8 mouse cellular contexts compared by ENCODE assay signal in the genomic region with DNA sequence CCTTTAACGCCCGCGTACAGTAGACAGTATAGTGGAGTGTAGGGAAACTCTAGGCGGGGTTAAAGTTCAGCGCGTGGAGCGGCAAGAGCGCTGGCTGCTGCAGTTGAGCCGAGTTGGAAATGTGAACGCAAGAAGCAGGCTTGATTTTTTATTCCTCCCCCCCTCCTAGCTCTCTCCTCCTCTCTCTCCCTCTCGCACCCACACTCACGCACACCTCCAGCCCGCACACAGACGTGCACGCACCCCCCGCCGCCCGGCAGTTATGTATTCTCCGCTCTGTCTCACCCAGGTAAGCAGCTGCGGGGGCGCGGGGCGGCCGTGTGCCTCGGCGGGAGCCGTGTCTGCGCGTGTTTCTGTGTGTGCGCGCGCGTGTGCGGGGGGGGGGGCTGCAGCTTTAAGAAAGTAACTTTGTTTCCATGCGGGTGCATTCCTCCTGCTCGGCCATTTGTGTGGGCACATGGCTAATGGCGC. TPM values are rescaled to one million over a fixed set of nuclear protein-coding genes. Genes with fewer than 3 reads are reported as not detected.
DNase-seq lines count a peak whose midpoint lies in the region; ATAC-seq lines count a peak whose summit lies in the region.

A gene (minus strand): TSS at position 373 of the 471 bp plus-strand sequence.

- no peaks in the 10 kb centered on the region for H3K9me3 ChIP-seq in hindbrain, embryonic 12.5 days (replicated peaks)

- H3K27me3 ChIP-seq in hindbrain, embryonic 12.5 days = peaks cover 8% of the 10 kb centered on the region; the same call in 1 of the 2 replicates

- peaks cover 3% of the 10 kb centered on the region; the same call in 1 of the 2 replicates for H3K36me3 ChIP-seq in hindbrain, embryonic 12.5 days

- H3K9ac ChIP-seq in hindbrain, embryonic 12.5 days = peak within 1 kb of the TSS; percentile 93

- intact Hi-C loops in left cerebral cortex, postnatal 36 days (cut with DNase I) = loop anchor here (5.0 to 10.0 kb wide), 2 partner anchors 193 to 545 kb away; no protein-coding TSS in a partner anchor

- H3K4me2 ChIP-seq in hindbrain, embryonic 12.5 days (replicated peaks) = peak within 1 kb of the TSS; percentile 84

- WGBS in hindbrain, embryonic 12.5 days = under 1% methylated on average over 35 of the region's 37 CpGs

- peak; percentile 78 for DNase-seq in R1 (ENCODE audit: low read depth, low spot score)
- DNase-seq in cerebellum, adult 9-11 months = peak; percentile 77
- peak; percentile 47 to 51 for DNase-seq in frontal cortex, postnatal 36 days (ENCODE audit: low spot score in 2 of 2)
- DNase-seq in left cerebral cortex, postnatal 36 days (ENCODE audit: low spot score in 2 of 2) = peak; percentile 46 to 53
- DNase-seq in right cerebral cortex, postnatal 14 days = peak; percentile 45
- peak; percentile 69 for DNase-seq in yolk sac, embryonic 10.5 days (ENCODE audit: low spot score)

- peak within 1 kb of the TSS; percentile 74 for H3K4me3 ChIP-seq in hindbrain, embryonic 12.5 days

- ATAC-seq in hindbrain, embryonic 12.5 days (ENCODE audit: low FRiP score) = peak; percentile 75
- peak; percentile 43 for ATAC-seq in megakaryocyte, adult 5-6 weeks (ENCODE audit: poor library complexity, severe bottlenecking)

- H3K27ac ChIP-seq in hindbrain, embryonic 12.5 days = peak within 1 kb of the TSS; percentile 94

- H3K4me1 ChIP-seq in hindbrain, embryonic 12.5 days = peaks cover 31% of the 10 kb centered on the region

RNA-seq across cellular contexts. Expression of the gene that starts here (rescaled TPM):
- 28.0 and 28.2 TPM in 2 replicates for polyA plus RNA-seq in hindbrain, embryonic 12.5 days (2016; fragmentation: Nextera tagmentation; extraction: Ambion mirVana)
- 1 to 10 TPM; 5.0 to 5.9 TPM for total RNA-seq in left cerebral cortex, postnatal 36 days (2021)
- not detected in 2 replicates for total RNA-seq in megakaryocyte, adult 5-6 weeks (2015)
- total RNA-seq in megakaryocyte, adult 5-6 weeks (2017) = not detected in 2 replicates

Comparison
In these comparisons a context has a peak if more than half of its experiments do, and no peak if none do; other contexts are left out.
1. Peak in every context shown above with its lines: DNase-seq, ATAC-seq, H3K4me3 ChIP-seq and H3K27ac ChIP-seq.
2. RNA of the gene that starts here (total RNA-seq): 5.0 to 5.9 TPM in left cerebral cortex, postnatal 36 days; not detected in megakaryocyte, adult 5-6 weeks; every median in the first group is over 4 times any median in the second.
3. Peak in ATAC-seq in megakaryocyte, adult 5-6 weeks; RNA of the gene not detected or under 1 TPM.